Mouse (Mus musculus) liver, postnatal 0 days (tissue): ENCODE data around the gene Rarres1.

Experiments used
- CTCF ChIP-seq: sonication (generic); IDR thresholded peaks from 2 replicates; pipeline ENCODE4 v1.5.1; 2016; ENCODE audit warnings: antibody characterized with exemption, low read depth
- EP300 ChIP-seq: IDR thresholded peaks from 2 replicates; pipeline ENCODE4 v1.6.1; 2016; ENCODE audit warnings: antibody characterized with exemption, low read depth, mild to moderate bottlenecking

DNA sequence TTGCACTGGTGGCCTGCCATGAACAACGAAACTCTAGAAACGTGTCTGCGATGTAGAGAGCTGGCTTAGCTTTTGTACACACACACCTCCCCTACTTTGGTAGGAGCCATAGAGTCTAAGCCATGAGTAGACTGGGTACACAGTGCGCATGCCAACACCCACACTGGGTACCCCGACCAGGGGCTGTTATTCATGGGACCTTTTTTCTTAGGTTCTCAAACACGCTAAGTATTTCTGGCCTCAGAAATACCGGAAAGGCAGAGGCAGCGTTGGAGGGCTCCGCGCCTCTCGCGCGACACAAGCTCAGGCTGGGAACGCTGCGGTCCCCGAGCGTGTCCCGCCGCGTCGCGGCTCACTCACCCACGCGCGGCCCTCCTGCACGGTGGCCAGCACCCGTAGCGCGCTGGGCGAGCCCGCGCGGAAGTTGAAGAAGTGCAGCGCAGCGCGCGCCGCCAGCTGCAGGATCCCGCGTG is 486 bp downstream of the Rarres1 start:
- no peak for TF ChIP-seq CTCF
- TF ChIP-seq EP300 = no peak
